Mouse (Mus musculus) cerebellum, adult 8-10 months (tissue): ENCODE measurements at regions not wholly inside any gene's neighbourhood (a gene's known extent, or its start where the extent isn't known, plus 50 kb on each side); places are given as distances from the start of the nearest gene placed in this dataset.

ENCODE experiments used
- DNase-seq: peaks from one replicate; pipeline ENCODE4 v3.0.0; 2022

DNA sequence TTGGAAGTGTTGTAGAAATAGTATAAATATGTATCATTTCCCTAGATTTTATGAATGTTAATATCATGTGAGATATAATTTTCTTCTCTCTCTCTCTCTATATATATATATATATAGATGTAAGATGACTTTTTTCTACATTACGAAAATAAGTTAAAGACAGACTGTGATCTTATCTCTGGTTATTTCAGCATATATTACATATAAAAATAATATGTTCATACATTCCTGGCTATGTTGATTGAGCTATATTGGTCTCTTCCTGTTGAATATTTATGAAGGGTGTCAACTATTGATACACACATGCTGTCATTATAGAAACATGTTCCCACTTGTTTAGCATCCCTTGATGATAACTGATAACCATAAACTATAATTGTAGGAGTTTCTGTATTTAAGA is 793.2 kb upstream of the Fat3 start:
- no peak for DNase-seq

DNA sequence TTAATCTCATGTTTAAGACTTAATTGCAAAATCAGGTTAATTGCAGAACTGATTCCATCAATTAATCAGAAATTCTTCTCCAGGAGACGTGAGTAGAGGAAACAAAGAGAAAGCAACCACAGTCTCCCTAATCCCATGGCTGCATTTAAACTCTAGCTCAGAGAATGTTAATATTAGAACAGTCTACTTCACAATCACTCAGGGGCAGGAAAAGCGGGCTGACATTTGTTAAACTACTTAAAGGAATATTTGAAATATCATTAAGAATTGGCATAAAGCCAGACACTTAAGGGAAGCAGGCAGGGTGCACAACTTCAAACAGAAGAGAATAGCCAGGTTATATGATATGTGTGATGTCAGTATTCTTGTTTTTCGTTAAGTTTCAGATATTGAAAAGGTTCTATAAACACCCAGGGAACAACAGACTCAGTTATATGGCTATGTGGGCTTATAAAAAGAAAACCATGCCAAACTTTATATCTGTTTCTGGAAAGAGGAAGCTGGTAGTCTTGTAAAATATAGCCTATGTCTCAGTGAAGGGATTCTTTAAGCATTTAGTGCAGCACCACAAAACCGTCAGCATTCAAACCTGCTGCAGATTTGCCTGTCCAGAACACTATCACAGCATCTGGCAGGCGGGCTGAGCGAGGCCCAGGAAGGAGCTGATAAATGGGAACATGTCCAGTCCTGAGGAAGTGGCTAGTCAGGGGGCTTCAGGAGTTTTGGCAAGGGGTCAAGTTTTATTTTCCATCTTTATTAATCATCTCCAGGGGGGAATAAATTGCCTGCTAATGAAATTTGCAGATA is 787.9 kb upstream of the Fat3 start:
- no peak for DNase-seq

DNA sequence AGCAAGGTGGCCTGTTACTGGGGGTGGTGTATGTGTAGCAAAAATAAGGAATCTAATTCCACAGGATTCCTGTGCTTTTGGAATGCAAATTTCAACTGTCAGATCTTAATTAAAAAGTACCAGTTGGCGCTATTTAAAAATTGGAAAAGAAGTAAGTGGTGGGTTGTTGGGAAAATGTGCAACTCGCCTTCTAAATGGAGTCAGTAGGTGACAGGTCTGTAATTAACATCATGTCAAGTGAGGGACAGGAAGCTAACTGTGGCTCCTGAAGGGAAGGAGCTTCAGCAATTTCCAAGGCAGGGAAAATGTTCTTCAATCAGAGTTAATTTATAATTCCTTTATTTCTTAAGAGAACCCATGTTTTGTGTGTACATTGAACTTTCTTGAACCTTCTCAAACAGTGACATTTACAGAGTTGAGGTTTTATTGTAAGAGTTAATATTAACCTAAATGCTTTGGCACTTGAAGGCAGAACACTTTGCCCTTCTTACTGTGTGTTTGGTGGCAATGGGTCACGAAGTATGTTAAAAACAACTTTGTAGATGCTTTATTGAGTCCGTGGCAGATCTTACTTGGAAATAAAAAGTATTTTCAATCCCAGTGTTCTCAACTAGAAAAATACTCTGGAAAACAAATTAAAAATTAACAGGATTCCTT is 778.4 kb upstream of the Fat3 start:
- no peak for DNase-seq

DNA sequence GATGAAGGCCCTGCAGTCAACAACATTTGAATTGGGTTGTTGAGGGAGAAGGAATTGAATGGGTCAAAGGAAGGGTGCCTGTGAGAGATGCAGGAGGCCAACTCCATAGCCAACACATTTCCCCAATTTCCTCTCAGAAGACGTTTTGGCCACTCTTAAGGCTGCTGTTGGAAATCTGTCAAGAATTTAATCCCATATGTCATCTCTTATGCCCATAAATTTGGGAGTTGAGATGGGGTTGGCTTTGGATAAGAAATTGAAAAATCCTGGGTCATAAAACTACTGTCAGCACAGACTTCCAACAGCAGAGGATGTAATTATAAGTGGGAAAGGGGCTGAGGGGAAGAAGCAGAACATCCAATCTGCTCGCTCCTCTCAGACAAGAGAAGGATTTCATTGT is 771.5 kb upstream of the Fat3 start:
- DNase-seq: no peak

DNA sequence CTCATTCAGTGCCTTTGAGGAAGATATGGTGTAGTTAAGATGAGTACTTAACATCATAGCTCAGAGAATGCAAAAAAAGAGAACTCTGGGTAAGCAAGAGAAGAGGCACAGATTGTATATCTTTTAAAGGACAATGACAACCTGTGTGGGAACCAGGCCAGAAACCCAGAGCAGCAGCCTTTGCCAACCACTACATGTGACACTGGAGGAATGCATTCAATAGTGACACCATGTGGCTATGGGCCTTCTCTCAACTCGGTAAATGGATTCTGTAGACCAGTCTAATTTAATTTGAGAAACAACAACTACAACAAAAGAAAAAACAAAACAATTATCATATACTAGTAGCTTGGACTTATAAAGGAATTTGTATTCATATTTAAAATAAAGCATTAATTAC is 768.5 kb upstream of the Fat3 start:
- no peak for DNase-seq

DNA sequence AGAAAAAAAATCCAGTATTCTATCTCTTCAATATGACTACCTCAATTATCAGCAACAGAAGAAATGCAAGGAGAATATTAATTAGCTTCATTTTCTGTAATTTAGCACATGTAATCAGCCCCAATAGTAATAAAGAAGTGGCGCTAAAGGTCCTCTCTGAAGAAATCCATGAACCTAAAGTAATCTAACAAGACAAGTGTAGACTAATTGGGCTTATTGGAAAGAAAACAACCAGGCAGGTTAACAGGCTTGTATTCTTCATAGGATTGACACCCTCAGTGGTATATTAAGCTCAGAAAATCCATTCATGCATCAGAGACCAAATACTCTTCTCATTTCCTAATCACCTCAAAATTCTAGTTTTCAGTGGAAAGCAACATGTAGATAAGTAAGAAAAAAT is 756.1 kb upstream of the Fat3 start:
- no peak for DNase-seq

DNA sequence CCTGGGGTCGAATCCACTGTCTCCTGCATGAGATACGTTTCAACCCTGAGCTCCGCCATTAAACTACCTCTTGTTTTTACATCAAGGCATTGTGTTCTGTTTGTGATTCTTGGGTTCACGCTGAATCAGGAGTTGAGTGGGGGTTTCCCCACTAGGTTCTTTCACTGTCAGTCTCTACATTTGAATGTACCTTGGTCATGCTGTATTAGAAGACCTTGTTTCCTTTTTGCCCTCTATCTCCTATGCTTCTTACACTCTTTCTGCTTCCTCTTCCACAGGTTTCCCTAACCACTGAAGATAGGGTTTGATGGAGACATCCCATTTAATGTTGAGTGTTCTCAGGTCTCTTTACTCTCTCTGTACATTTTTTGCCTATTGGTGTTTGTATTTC is 726.0 kb upstream of the Fat3 start:
- DNase-seq: no peak

DNA sequence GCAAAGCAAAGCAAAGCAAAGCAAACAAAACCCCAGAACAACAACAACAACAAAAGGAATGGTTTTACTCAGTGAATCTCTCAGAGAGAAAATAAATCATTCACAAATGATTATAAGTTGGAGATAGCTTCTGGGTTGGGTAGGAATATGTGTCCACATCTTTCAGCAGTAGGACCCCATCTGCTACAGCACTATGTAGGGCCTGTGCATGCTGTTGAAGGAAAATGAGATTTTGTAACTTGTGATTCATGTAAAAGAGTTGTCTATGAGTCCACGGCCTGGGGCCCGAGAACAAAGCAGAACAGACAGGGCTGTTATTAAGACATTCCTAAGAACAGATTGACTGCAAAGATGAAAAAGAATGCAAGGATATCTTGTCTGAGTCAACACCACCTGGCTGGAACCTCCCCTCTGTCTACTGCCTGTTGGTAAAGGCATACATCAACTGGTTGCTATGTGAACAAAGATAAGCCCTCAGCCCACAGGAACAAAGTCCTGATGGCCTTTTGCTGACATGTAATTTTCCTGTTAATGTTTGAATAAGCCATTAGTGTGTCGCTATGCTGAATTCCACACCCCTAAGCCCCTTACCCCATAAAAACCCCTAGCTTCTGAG is 725.5 kb upstream of the Fat3 start:
- DNase-seq: no peak

DNA sequence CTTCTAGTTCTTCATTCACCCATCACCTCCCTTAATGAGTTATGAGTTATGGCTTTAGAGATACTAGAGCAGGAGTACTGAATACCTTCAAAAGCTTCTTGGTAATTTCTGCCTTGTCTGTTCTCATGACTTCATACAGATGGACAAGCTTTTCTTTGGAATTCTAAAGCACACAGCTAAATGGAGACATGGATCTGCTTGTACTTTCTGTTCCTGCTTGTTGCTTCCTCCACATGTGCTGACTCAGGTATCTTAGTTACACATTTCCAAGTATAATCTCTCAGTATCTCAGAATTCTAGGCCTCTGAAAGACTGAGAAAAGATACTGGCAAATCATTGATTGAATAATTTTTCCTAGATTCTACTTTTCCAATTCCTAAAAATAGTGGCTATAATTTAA is 694.3 kb upstream of the Fat3 start:
- no peak for DNase-seq

DNA sequence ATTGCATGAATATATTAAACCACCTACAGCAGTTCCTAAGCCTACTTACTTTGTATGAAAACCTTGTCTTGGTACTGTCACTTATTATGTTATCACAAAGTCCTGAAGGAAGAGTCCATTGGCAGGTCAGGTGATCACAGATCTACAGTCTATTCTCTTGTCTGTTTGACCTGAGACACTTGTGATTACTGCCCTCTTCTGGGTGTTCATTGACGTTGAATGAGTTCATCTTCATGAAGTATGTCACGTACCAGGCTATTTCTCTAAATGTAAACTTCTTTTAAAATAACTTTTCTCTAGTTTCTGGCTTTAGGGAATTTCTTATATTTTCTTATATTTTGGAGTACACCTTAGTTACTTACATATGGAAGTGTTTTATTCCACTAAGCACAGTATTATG is 688.5 kb upstream of the Fat3 start:
- no peak for DNase-seq

DNA sequence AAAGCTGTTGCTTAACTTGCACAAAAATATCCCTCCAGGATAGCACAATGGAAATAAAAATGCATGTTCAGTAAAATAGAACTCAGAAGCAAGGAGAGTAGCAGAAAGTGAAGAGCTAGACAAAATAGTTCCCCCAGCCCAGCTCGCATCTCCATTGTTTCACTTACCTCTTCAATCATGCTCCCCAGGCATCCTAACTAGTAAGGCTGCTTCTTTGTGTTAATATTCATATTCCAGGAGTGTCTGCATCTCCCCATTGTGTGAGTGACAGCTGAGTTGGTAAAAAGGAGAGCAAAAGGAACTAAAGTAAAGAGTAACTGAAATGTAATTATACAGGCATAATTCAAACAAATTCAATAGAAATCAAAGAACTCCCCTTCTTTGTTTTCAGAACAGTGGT is 667.1 kb upstream of the Fat3 start:
- no peak for DNase-seq

DNA sequence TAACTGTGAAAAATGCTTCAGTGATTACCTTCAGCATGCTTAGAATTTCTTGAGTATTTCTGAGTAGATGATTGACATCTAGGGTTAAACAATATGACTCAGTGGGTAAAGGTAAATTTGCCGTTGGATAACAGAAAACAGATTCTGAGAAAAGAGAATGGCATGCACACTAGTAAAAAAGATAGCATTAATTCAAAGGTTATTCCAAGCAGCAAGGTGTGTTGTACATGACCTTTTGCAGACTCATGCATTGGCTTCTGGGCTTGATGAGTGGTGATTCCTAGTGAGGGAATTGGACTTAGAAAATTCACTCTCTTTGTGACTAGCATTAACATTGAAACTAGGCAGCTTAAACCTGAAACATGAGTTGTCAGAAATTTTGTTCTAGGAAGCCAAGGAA is 665.2 kb upstream of the Fat3 start:
- no peak for DNase-seq

DNA sequence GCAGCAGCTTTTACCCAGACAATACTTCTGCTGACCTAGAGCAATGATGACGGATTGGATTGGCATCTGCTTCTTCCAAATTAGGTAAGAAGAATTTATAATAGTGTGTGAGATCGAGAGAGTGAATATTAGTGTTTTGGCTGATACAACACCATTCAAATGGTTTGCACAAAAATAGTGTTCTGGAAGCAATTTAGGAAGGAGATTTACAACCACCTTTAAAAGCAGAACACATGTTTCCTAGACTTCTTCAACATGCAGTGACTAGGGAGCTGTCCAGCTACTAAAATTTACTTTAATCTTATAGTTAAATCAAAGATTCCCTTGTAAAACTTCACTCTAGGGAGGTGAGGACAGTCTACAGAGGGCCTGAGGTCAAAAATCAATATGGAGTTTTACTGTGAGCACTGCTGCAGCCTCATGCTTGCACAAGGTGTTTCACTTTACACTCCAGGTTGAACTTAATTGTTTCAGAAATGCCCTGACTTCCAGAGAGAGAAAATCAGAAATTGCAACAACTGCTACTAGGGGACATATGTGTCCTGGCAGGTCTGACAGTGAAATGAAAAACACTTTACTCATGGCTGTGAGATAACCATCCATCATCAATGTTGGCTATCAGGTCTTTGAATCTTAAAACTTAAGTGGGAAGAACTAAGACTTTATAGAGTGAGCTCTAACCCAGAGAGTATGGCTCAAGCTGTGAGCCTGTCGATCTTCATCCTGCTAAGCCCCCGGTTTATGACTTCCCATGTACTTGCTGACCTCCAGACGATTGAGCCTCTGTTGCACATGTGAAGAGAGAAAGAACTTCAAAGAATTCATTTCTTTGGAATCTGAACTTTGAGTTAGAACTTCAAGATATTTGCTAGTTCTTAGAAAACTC is 657.6 kb upstream of the Fat3 start:
- DNase-seq: no peak

DNA sequence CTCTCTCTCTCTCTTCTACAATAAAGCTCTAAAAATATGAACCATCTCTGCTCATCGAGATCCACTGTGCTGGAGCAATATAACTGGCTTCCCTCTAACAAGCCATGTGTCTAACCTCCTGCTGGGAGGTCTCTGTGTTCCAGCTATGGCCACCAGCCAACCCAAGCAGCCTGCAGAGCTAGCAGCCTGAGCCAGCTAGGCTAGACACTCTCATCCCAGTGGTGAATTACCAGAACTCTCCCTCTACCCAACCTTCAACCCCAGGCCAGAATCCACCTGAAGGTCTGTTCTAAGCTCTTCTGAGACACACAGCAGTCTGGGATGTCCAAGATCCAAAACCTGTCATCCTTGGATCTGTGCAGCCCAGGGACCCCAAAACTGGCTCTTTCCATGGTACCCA is 651.3 kb upstream of the Fat3 start:
- DNase-seq: peak; percentile 1

DNA sequence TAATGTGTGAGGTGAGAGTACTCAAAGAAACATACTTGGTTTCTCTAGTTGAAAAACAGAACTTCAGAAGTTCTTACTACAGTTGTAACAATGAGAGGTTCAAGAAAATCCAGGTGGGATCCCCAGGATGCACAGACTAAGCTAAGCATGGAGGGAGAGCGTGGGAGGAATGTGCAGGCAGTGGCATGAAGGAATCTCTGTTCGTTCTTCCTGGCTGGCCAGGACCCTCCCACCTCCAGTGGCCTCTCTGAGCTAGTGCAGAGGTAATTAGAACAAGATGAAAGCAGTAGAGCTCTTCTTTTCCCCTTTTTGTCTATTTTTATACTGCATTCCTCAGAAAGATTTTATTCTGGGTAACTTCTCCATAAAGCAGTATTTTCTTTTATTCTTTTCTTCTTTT is 648.3 kb upstream of the Fat3 start:
- no peak for DNase-seq
